Mouse (Mus musculus) forebrain, embryonic 16.5 days (tissue): Measurements from ENCODE around the gene Pan3. TPM values are rescaled to one million over a fixed set of nuclear protein-coding genes. Genes with fewer than 3 reads are reported as not detected.

Experiments
- ATAC-seq: fragments of 200-750 bp; cut with Nextera tagmentation; 2 replicates; pipeline ENCODE4 v1.8.0; 2017; ENCODE audit warnings: mild to moderate bottlenecking, moderate library complexity
- H3K27ac ChIP-seq: fragments of 300-500 bp; sonication (generic); 2 replicates; pipeline ENCODE4 v1.5.1; 2014; ENCODE audit warnings: low read length, control low read depth
- H3K27me3 ChIP-seq: fragments of 300-500 bp; sonication (generic); replicated peaks from 2 replicates; pipeline ENCODE4 v1.6.1; 2014; ENCODE audit warnings: low read length; ENCODE audit not compliant: control insufficient read depth, insufficient read depth
- H3K36me3 ChIP-seq: fragments of 300-500 bp; sonication (generic); 2 replicates; pipeline ENCODE4 v1.6.1; 2014; ENCODE audit not compliant: control insufficient read depth, insufficient read depth
- H3K4me1 ChIP-seq: fragments of 300-500 bp; sonication (generic); replicated peaks from 2 replicates; pipeline ENCODE4 v1.6.1; 2014; ENCODE audit warnings: low read length; ENCODE audit not compliant: control insufficient read depth, insufficient read depth
- H3K4me2 ChIP-seq: fragments of 300-500 bp; sonication (generic); 2 replicates; pipeline ENCODE4 v1.6.1; 2014; ENCODE audit warnings: mild to moderate bottlenecking, low read length, control low read depth
- H3K4me3 ChIP-seq: fragments of 300-500 bp; sonication (generic); replicated peaks from 2 replicates; pipeline ENCODE4 v1.5.1; 2014; ENCODE audit warnings: mild to moderate bottlenecking, low read length, control low read depth
- H3K9ac ChIP-seq: fragments of 300-500 bp; sonication (generic); replicated peaks from 2 replicates; pipeline ENCODE4 v1.6.1; 2014; ENCODE audit warnings: low read depth, low read length, control low read depth
- H3K9me3 ChIP-seq: fragments of 300-500 bp; sonication (generic); 2 replicates; pipeline ENCODE4 v1.6.1; 2016; ENCODE audit warnings: low read length; ENCODE audit not compliant: control insufficient read depth
- WGBS: fragments of 180-500 bp; shearing (Covaris S2); extraction: QIAGEN DNeasy Blood & Tissue Kit; methylation state at CpG from one replicate; pipeline ENCODE4 v1.1.7; 2014; 5-methylcytosine and 5-hydroxymethylcytosine counted together
- polyA plus RNA-seq: library from polyadenylated mRNA; unstranded; fragments of >200 nt; fragmentation: Nextera tagmentation; extraction: Ambion mirVana; gene quantifications from 2 replicates; pipeline ENCODE4 v1.2.1, GENCODE M21; 2015

Gene Pan3
- polyA plus RNA-seq, 1 experiment from 2014 or later = 67.0 TPM

GRCm38 (mm10) chr5:147400505-147400979 lies 29.4 kb upstream of the Pan3 start:
- no peaks in the 10 kb centered on the region for H3K36me3 ChIP-seq
- WGBS = 2% methylated on average over 17 of the region's 17 CpGs
- no peaks in the 10 kb centered on the region for H3K9me3 ChIP-seq
- no peak overlapping the region for H3K27ac ChIP-seq
- ATAC-seq = no peak
- H3K9ac ChIP-seq = peak overlapping the region; percentile 57
- H3K4me3 ChIP-seq = peak overlapping the region; percentile 50
- H3K27me3 ChIP-seq = peaks cover 38% of the 10 kb centered on the region
- H3K4me2 ChIP-seq = peak overlapping the region; percentile 86
- peaks cover 10% of the 10 kb centered on the region; the same call in 1 of the 2 replicates for H3K4me1 ChIP-seq

GRCm38 (mm10) chr5:147401024-147401423 lies 28.9 kb upstream of the Pan3 start:
- peaks cover 10% of the 10 kb centered on the region; the same call in 1 of the 2 replicates for H3K4me1 ChIP-seq
- no peak overlapping the region for H3K27ac ChIP-seq
- peaks cover 38% of the 10 kb centered on the region for H3K27me3 ChIP-seq
- WGBS = 28% methylated on average over 11 of the region's 11 CpGs
- H3K36me3 ChIP-seq = no peaks in the 10 kb centered on the region
- ATAC-seq = no peak
- no peak overlapping the region for H3K9ac ChIP-seq
- peak overlapping the region; percentile 86; the same call in 1 of the 2 replicates for H3K4me2 ChIP-seq
- no peak overlapping the region for H3K4me3 ChIP-seq
- no peaks in the 10 kb centered on the region for H3K9me3 ChIP-seq

GRCm38 (mm10) chr5:147402505-147402904 lies 27.5 kb upstream of the Pan3 start:
- H3K27me3 ChIP-seq = peaks cover 38% of the 10 kb centered on the region

GRCm38 (mm10) chr5:147406135-147406534 lies 23.8 kb upstream of the Pan3 start:
- Histone ChIP-seq H3K36me3 (no peaks in the 10 kb centered on the region), H3K4me2 (no peak overlapping the region), H3K4me1 (no peaks in the 10 kb centered on the region), H3K27me3 (peaks cover 9% of the 10 kb centered on the region), H3K9ac (no peak overlapping the region), H3K9me3 (no peaks in the 10 kb centered on the region), H3K27ac (no peak overlapping the region), H3K4me3 (no peak overlapping the region)
- WGBS = 87% methylated on average over 5 of the region's 5 CpGs
- ATAC-seq = no peak

More at GRCm38 (mm10) chr5:147402505-147402904, 27.5 kb upstream of the Pan3 start:
- Histone ChIP-seq H3K4me1 (peaks cover 10% of the 10 kb centered on the region; the same call in 1 of the 2 replicates), H3K27ac (no peak overlapping the region), H3K36me3 (no peaks in the 10 kb centered on the region), H3K9me3 (no peaks in the 10 kb centered on the region), H3K4me3 (no peak overlapping the region), H3K9ac (no peak overlapping the region), H3K4me2 (no peak overlapping the region)
- WGBS = 16% methylated on average over 5 of the region's 5 CpGs
- ATAC-seq = no peak

- H3K27me3 ChIP-seq = no peaks in the 10 kb centered on the region
- no peak for ATAC-seq
- H3K9ac ChIP-seq = no peak overlapping the region
- WGBS = 68% methylated on average over 29 of the region's 29 CpGs
- H3K4me3 ChIP-seq = no peak overlapping the region
- H3K9me3 ChIP-seq = no peaks in the 10 kb centered on the region
- H3K4me2 ChIP-seq = no peak overlapping the region
- no peaks in the 10 kb centered on the region for H3K4me1 ChIP-seq
- no peaks in the 10 kb centered on the region for H3K36me3 ChIP-seq
- no peak overlapping the region for H3K27ac ChIP-seq
Observed at GRCm38 (mm10) chr5:147408731-147409130, 21.2 kb upstream of the Pan3 start.

GRCm38 (mm10) chr5:147410585-147410984 lies 19.4 kb upstream of the Pan3 start:
- Histone ChIP-seq H3K9ac (no peak overlapping the region), H3K4me3 (no peak overlapping the region), H3K27me3 (no peaks in the 10 kb centered on the region), H3K27ac (no peak overlapping the region), H3K4me2 (no peak overlapping the region), H3K9me3 (no peaks in the 10 kb centered on the region), H3K4me1 (no peaks in the 10 kb centered on the region), H3K36me3 (no peaks in the 10 kb centered on the region)
- 89% methylated on average over 6 of the region's 6 CpGs for WGBS
- ATAC-seq = no peak

- no peak overlapping the region for H3K27ac ChIP-seq
- H3K4me1 ChIP-seq = no peaks in the 10 kb centered on the region
- H3K27me3 ChIP-seq = no peaks in the 10 kb centered on the region
- H3K9me3 ChIP-seq = no peaks in the 10 kb centered on the region
- H3K4me3 ChIP-seq = no peak overlapping the region
- H3K4me2 ChIP-seq = no peak overlapping the region
- WGBS = 80% methylated on average over 1 of the region's 1 CpGs
- no peak overlapping the region for H3K9ac ChIP-seq
- ATAC-seq = no peak
- no peaks in the 10 kb centered on the region for H3K36me3 ChIP-seq
Observed at GRCm38 (mm10) chr5:147417986-147418385, 12.0 kb upstream of the Pan3 start.

- Histone ChIP-seq H3K4me2 (no peak overlapping the region), H3K27me3 (no peaks in the 10 kb centered on the region), H3K36me3 (no peaks in the 10 kb centered on the region), H3K27ac (no peak overlapping the region), H3K9ac (no peak overlapping the region), H3K4me1 (no peaks in the 10 kb centered on the region), H3K9me3 (no peaks in the 10 kb centered on the region), H3K4me3 (no peak overlapping the region)
- no peak for ATAC-seq
- 56% methylated on average over 10 of the region's 10 CpGs for WGBS
Observed at GRCm38 (mm10) chr5:147418394-147419121, 11.4 kb upstream of the Pan3 start.

GRCm38 (mm10) chr5:147423612-147424011 lies 6.3 kb upstream of the Pan3 start:
- no peak for ATAC-seq
- 25% methylated on average over 6 of the region's 6 CpGs for WGBS
- no peak overlapping the region for H3K9ac ChIP-seq
- H3K4me2 ChIP-seq = no peak overlapping the region
- no peaks in the 10 kb centered on the region for H3K9me3 ChIP-seq
- H3K4me3 ChIP-seq = no peak overlapping the region
- H3K4me1 ChIP-seq = no peaks in the 10 kb centered on the region; the same call in 1 of the 2 replicates
- H3K36me3 ChIP-seq = no peaks in the 10 kb centered on the region
- H3K27me3 ChIP-seq = no peaks in the 10 kb centered on the region
- no peak overlapping the region for H3K27ac ChIP-seq
